Mouse (Mus musculus) lung, postnatal 0 days (tissue): ENCODE results near the gene Mlana.

Source experiments
- CTCF ChIP-seq: IDR thresholded peaks from 2 replicates; pipeline ENCODE4 v1.5.1; 2016; ENCODE audit warnings: antibody characterized with exemption, mild to moderate bottlenecking
- EP300 ChIP-seq: IDR thresholded peaks from 2 replicates; pipeline ENCODE4 v1.6.1; 2016; ENCODE audit warnings: antibody characterized with exemption, mild to moderate bottlenecking, control low read depth

- TF ChIP-seq EP300 (no peak), CTCF (no peak)
Measured at GRCm38 (mm10) chr19:29648550-29648914, 49.1 kb upstream of the Mlana start.
